Mouse (Mus musculus) megakaryocyte-erythroid progenitor cell, adult 5-6 weeks (primary cell): ENCODE measurements around the gene Pgm2. TPM values are rescaled to one million over a fixed set of nuclear protein-coding genes. Genes with fewer than 3 reads are reported as not detected.

Experiments used
- ATAC-seq: replicated peaks from 2 replicates; pipeline ENCODE4 v1.8.0; 2016; ENCODE audit warnings: mild to moderate bottlenecking, inconsistent platforms; ENCODE audit not compliant: severe bottlenecking, poor library complexity, low FRiP score, low TSS enrichment
- total RNA-seq, 2 experiments: library from RNA; stranded (forward) in 1 of 2; stranded (reverse) in 1 of 2; fragments of 200-1000, 215-1000 nt in 1 of 2; fragments of >200 nt in 1 of 2; fragmentation: Nextera tagmentation in 1 of 2; gene quantifications; 2 replicates each; pipeline ENCODE4 v1.2.3; 2014 to 2017

The Pgm2 gene
- total RNA-seq, 2 experiments from 2014 or later, result 44.1 to 65.8 TPM

GRCm38 (mm10) chr5:64070742-64071476 lies 21.8 kb upstream of the Pgm2 start:
- no peak for ATAC-seq

- no peak for ATAC-seq
Measured at GRCm38 (mm10) chr5:64074455-64074854, 18.3 kb upstream of the Pgm2 start.

DNA sequence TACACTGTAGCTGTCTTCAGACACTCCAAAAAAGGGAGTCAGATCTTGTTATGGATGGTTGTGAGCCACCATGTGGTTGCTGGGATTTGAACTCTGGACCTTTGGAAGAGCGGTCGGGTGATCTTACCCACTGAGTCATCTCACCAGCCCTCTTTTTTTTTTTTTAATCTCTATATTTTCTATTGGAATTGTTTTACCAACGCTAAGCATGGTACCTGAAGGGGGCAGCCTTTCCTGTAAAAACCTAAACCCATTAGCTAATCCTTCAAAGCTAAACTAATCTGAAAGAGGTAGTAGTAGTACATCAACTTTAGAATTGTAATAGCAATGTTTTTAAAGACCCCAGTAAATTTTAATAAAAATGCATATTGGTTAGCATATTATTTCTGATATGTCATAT lies 17.2 kb upstream of the Pgm2 start:
- peak; percentile 67; the same call in 1 of the 2 replicates for ATAC-seq

- ATAC-seq, result no peak
Measured at GRCm38 (mm10) chr5:64077353-64077752, 15.4 kb upstream of the Pgm2 start.

GRCm38 (mm10) chr5:64078740-64079461 lies 13.8 kb upstream of the Pgm2 start:
- 0 out of 2 replicates have a peak, but pooled peaks have one; percentile 22 for ATAC-seq

- 0 out of 2 replicates have a peak, but pooled peaks have one; percentile 26 for ATAC-seq
Measured at GRCm38 (mm10) chr5:64079462-64079817, 13.3 kb upstream of the Pgm2 start.

GRCm38 (mm10) chr5:64083447-64084359 lies 9.0 kb upstream of the Pgm2 start:
- no peak for ATAC-seq

DNA sequence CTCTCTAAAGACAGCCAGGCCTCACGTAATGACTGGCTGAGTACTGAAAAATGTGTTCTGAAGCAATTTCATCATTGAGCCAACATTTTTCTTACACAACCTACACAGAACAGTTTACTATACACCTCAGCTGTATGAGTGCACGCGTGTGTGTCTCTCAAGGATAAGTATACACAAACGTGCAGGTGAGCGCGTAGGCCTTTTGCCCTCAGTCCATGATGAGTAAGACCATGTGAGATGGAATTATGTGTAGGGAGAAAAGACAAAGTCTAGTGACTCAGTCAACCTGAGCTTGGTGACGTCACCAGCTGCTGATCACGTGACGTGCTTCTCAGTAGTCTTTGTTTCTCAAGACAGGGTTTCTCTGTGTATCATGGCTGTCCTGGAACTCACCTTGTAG lies 7.3 kb upstream of the Pgm2 start:
- ATAC-seq, result no peak

GRCm38 (mm10) chr5:64088740-64089139 lies 4.0 kb upstream of the Pgm2 start:
- ATAC-seq, result no peak

- ATAC-seq, result no peak
Measured at GRCm38 (mm10) chr5:64093349-64093871, 660 bp downstream of the Pgm2 start.

DNA sequence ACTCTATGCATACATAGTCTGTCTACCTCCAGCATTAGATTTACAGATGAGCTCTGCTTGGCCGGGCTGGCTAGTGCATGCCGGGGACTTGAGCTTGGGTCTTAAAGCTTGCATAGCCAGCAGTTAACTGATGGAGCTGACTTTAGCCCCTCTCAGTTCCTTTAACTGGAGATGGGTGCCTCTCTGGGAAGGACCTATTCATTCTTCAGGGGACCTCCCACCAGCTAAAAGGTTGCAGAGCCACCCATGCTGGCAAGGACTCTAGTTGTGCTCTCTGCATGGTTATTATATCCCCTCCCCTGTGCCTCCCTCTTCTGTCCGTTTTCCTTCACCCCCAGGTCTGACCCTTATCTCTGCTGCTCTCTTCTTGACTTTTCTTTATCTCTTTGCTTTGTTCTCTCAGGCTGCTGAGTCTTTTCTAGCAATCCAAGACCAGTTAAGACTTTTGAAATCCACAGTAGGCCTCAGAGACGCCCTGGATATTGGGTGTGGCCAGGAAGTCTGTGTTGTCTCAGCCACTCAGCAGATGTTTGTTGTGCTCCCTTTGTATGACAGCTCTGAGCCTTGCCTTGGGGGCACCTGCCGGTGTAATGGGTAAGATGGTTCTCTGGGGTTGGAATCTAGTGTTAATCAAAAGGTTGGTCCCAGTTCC lies 2.7 kb downstream of the Pgm2 start:
- peak; percentile 62 for ATAC-seq

DNA sequence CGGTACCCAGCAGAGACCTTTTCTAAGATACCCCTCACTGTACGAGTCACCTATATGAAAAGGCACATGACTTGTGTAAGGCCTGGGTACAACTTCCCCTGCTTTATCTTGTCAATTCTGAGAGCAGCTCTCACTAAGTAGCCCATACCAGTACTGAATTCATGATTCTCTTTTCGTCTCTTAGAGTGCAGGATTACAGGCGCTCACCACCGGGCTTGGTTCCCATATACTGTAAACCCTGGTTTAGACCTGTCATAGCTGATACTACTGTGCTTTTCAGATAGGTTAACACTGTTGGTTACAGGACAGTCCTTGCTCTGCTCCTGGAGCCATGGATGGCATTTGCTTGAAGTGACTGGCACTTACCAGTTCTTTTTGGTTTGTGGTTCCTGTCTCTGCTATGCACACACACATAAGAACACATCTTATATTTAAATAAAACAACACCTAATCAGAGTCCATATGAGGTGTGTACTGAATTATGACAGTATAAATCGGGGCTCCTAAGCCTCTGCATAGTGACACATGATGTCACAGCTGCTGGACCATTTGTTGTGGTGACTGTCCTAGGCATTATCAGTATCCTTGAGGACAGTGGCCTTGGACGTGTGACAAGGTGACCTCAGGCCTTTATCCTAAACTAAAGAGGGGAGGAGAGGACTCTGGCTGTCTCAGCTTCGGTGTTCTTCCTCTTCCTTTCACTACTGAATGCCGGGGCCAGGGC lies 9.4 kb downstream of the Pgm2 start:
- peak; percentile 66 for ATAC-seq

- ATAC-seq, result peak; percentile 51
Measured at GRCm38 (mm10) chr5:64102717-64103075, 9.9 kb downstream of the Pgm2 start.

GRCm38 (mm10) chr5:64107596-64108289 lies 15.0 kb downstream of the Pgm2 start:
- no peak for ATAC-seq

DNA sequence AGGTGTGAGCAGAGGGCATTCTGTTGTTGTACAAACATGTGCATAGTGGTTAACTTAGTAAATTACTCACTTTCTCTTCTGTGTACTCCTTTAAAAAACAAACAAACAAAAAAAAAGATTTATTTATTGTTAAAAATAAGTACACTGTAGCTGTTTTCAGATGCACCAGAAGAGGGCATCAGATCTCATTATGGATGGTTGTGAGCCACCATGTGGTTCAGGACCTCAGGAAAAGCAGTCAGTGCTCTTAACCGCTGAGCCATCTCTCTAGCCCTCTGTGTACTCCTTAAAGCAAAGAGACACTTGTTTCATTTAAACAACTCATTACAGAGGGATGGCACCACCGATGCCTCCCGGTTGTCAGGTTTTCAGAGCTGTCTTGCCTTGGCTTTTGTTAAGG lies 16.5 kb downstream of the Pgm2 start:
- ATAC-seq, result no peak

DNA sequence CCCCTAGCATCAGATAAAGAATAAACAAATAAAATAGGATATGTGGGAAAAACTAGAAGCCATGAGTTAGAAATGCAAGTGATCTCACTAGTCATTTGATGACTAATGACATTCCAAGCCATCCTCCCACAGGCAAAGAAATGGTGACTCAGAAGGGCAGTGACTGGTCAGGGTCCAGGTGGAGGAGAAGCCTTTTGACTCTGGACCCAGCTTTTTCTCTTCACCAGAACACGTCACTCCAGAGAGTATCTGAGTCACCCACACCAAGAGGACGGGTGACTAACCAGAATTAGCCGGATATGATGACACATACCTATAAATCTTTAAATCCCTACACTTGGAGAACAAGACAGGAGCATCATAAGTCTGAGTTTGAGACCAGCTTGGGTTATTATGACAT lies 19.6 kb downstream of the Pgm2 start:
- ATAC-seq, result no peak

- no peak for ATAC-seq
Measured at GRCm38 (mm10) chr5:64114210-64114609, 21.5 kb downstream of the Pgm2 start.

- ATAC-seq, result no peak
Measured at GRCm38 (mm10) chr5:64117191-64117590, 24.4 kb downstream of the Pgm2 start.
